ENCODE assay signal across 10 mouse cellular contexts in genomic region chr4:55749949-55750600, GRCm38 (mm10).
DNase-seq lines count a peak whose midpoint lies in the region; ATAC-seq lines count a peak whose summit lies in the region.
"Had no signal": no experiment of that assay in that cellular context is flagged by ENCODE, and none has a peak within 500 bp of the region (broad histone marks: within the 10 kb centered on the region; RNA-seq: fewer than 3 reads in every experiment).

No protein-coding gene starts in this region.

- H3K4me2 ChIP-seq in forebrain, embryonic 14.5 days (ENCODE audit: low read length) = no peak overlapping the region
- no peak overlapping the region for H3K4me2 ChIP-seq in forebrain, embryonic 15.5 days (replicated peaks)
- H3K4me2 ChIP-seq: limb, embryonic 15.5 days had no signal

- peak; percentile 10 for DNase-seq in forebrain, embryonic 14.5 days (ENCODE audit: low spot score)
- peak; percentile 15 to 18 for DNase-seq in adrenal gland, postnatal 36 days
- DNase-seq in heart, postnatal 25 days (ENCODE audit: low spot score) = peak; percentile 64
- DNase-seq in lung, postnatal 10 days = peak; percentile 40
- DNase-seq in cerebellum, adult 18-20 months = no peak
- DNase-seq in neural tube, embryonic 10.5 days (ENCODE audit: extremely low spot score, low spot score) = no peak

- no peak overlapping the region for H3K27ac ChIP-seq in forebrain, embryonic 14.5 days (ENCODE audit: low read depth, low read length)
- H3K27ac ChIP-seq in forebrain, embryonic 15.5 days (replicated peaks) = no peak overlapping the region
- H3K27ac ChIP-seq: limb, embryonic 15.5 days had no signal

- ATAC-seq in forebrain, embryonic 14.5 days = no peak
- ATAC-seq in forebrain, embryonic 15.5 days (replicated peaks) = no peak
- no peak for ATAC-seq in cerebellum, adult (ENCODE audit: insufficient number of reproducible peaks, low FRiP score, low TSS enrichment)
- ATAC-seq: CD4-positive, CD25-positive, alpha-beta regulatory T cell, adult 4 months had no signal

- no peaks in the 10 kb centered on the region for H3K27me3 ChIP-seq in forebrain, embryonic 14.5 days (replicated peaks; ENCODE audit: control insufficient read depth, insufficient read depth, low read length)
- no peaks in the 10 kb centered on the region for H3K27me3 ChIP-seq in forebrain, embryonic 15.5 days
- H3K27me3 ChIP-seq: limb, embryonic 15.5 days had no signal

- WGBS in forebrain, embryonic 14.5 days = 75% methylated on average over 20 of the region's 20 CpGs
- 73% methylated on average over 20 of the region's 20 CpGs for WGBS in forebrain, embryonic 15.5 days

- H3K9ac ChIP-seq in forebrain, embryonic 14.5 days (ENCODE audit: low read length) = no peak overlapping the region
- H3K9ac ChIP-seq in forebrain, embryonic 15.5 days (replicated peaks) = no peak overlapping the region
- H3K9ac ChIP-seq: limb, embryonic 15.5 days had no signal

- intact Hi-C loops in heart, postnatal 25 days (cut with DNase I) = no loop called here

- H3K4me3 ChIP-seq in forebrain, embryonic 14.5 days (ENCODE audit: low read depth, low read length) = no peak overlapping the region
- no peak overlapping the region for H3K4me3 ChIP-seq in forebrain, embryonic 15.5 days
- H3K4me3 ChIP-seq: limb, embryonic 15.5 days had no signal

- H3K9me3 ChIP-seq in forebrain, embryonic 14.5 days (replicated peaks; ENCODE audit: control insufficient read depth, low read length) = no peaks in the 10 kb centered on the region
- H3K9me3 ChIP-seq in forebrain, embryonic 15.5 days = no peaks in the 10 kb centered on the region
- H3K9me3 ChIP-seq: limb, embryonic 15.5 days had no signal

- no peaks in the 10 kb centered on the region for H3K4me1 ChIP-seq in forebrain, embryonic 14.5 days (ENCODE audit: control insufficient read depth, insufficient read depth, low read length)
- H3K4me1 ChIP-seq in forebrain, embryonic 15.5 days = no peaks in the 10 kb centered on the region
- H3K4me1 ChIP-seq: limb, embryonic 15.5 days had no signal

- no peaks in the 10 kb centered on the region for H3K36me3 ChIP-seq in forebrain, embryonic 14.5 days (ENCODE audit: control insufficient read depth, insufficient read depth, low read length)
- no peaks in the 10 kb centered on the region for H3K36me3 ChIP-seq in forebrain, embryonic 15.5 days
- H3K36me3 ChIP-seq: limb, embryonic 15.5 days had no signal

Comparison
In these comparisons a context has a peak if more than half of its experiments do, and no peak if none do; other contexts are left out.
1. DNase-seq: peak in forebrain, embryonic 14.5 days (single experiment), adrenal gland, postnatal 36 days (2 of 2), heart, postnatal 25 days (single experiment) and lung, postnatal 10 days (single experiment); none in cerebellum, adult 18-20 months (0 of 2) and neural tube, embryonic 10.5 days (single experiment).